Mouse (Mus musculus): Measurements from ENCODE around the gene Lrrn2. TPM values are rescaled to one million over a fixed set of nuclear protein-coding genes. Genes with fewer than 3 reads are reported as not detected.

Lrrn2 gene
- polyA plus RNA-seq, 1 experiment from 2014 or later, result 6.2 TPM

GRCm38 (mm10) chr1:132928907-132929250 is 48.8 kb downstream of the Lrrn2 start:
- Histone ChIP-seq H3K27me3 (ENCODE audit: control insufficient read depth, insufficient read depth, low read length) (no peaks in the 10 kb centered on the region), H3K36me3 (ENCODE audit: control insufficient read depth, insufficient read depth, low read length) (no peaks in the 10 kb centered on the region), H3K9me3 (ENCODE audit: control insufficient read depth, low read length) (no peaks in the 10 kb centered on the region), H3K27ac (ENCODE audit: low read depth, low read length) (peak overlapping the region; percentile 51; the same call in 1 of the 2 replicates), H3K9ac (ENCODE audit: low read depth, low read length) (no peak overlapping the region), H3K4me3 (ENCODE audit: low read depth, low read length) (no peak overlapping the region), H3K4me1 (replicated peaks; ENCODE audit: control insufficient read depth, insufficient read depth, low read length) (no peaks in the 10 kb centered on the region), H3K4me2 (replicated peaks; ENCODE audit: low read depth, low read length) (no peak overlapping the region)
- DNase-seq (ENCODE audit: low spot score), result no peak
- no peak for ATAC-seq (ENCODE audit: low FRiP score)
- 64% methylated on average over 3 of the region's 3 CpGs for WGBS

- Histone ChIP-seq H3K27me3 (ENCODE audit: control insufficient read depth, insufficient read depth, low read length) (no peaks in the 10 kb centered on the region), H3K4me1 (replicated peaks; ENCODE audit: control insufficient read depth, insufficient read depth, low read length) (no peaks in the 10 kb centered on the region), H3K36me3 (ENCODE audit: control insufficient read depth, insufficient read depth, low read length) (no peaks in the 10 kb centered on the region), H3K27ac (ENCODE audit: low read depth, low read length) (no peak overlapping the region), H3K9ac (ENCODE audit: low read depth, low read length) (no peak overlapping the region), H3K4me3 (ENCODE audit: low read depth, low read length) (no peak overlapping the region), H3K4me2 (replicated peaks; ENCODE audit: low read depth, low read length) (no peak overlapping the region), H3K9me3 (ENCODE audit: control insufficient read depth, low read length) (no peaks in the 10 kb centered on the region)
- DNase-seq (ENCODE audit: low spot score), result no peak
- WGBS, result 87% methylated on average over 4 of the region's 4 CpGs
- no peak for ATAC-seq (ENCODE audit: low FRiP score)
Measured at GRCm38 (mm10) chr1:132930291-132930690, 50.2 kb downstream of the Lrrn2 start.

GRCm38 (mm10) chr1:132932421-132932820 is 52.3 kb downstream of the Lrrn2 start:
- DNase-seq (ENCODE audit: low spot score) (no peak), ATAC-seq (ENCODE audit: low FRiP score) (no peak)
- 83% methylated on average over 2 of the region's 2 CpGs for WGBS
- no peak overlapping the region for H3K27ac ChIP-seq (ENCODE audit: low read depth, low read length)
- no peaks in the 10 kb centered on the region for H3K36me3 ChIP-seq (ENCODE audit: control insufficient read depth, insufficient read depth, low read length)
- H3K4me1 ChIP-seq (replicated peaks; ENCODE audit: control insufficient read depth, insufficient read depth, low read length), result no peaks in the 10 kb centered on the region
- no peak overlapping the region for H3K4me3 ChIP-seq (ENCODE audit: low read depth, low read length)
- H3K27me3 ChIP-seq (ENCODE audit: control insufficient read depth, insufficient read depth, low read length), result no peaks in the 10 kb centered on the region
- H3K9ac ChIP-seq (ENCODE audit: low read depth, low read length), result no peak overlapping the region
- no peaks in the 10 kb centered on the region for H3K9me3 ChIP-seq (ENCODE audit: control insufficient read depth, low read length)
- no peak overlapping the region for H3K4me2 ChIP-seq (replicated peaks; ENCODE audit: low read depth, low read length)

GRCm38 (mm10) chr1:132934856-132935255 is 54.8 kb downstream of the Lrrn2 start:
- DNase-seq (ENCODE audit: low spot score), result peak; percentile 61
- Histone ChIP-seq H3K27ac (ENCODE audit: low read depth, low read length) (no peak overlapping the region), H3K9ac (ENCODE audit: low read depth, low read length) (no peak overlapping the region), H3K9me3 (ENCODE audit: control insufficient read depth, low read length) (no peaks in the 10 kb centered on the region), H3K27me3 (ENCODE audit: control insufficient read depth, insufficient read depth, low read length) (no peaks in the 10 kb centered on the region), H3K4me2 (replicated peaks; ENCODE audit: low read depth, low read length) (no peak overlapping the region), H3K4me1 (replicated peaks; ENCODE audit: control insufficient read depth, insufficient read depth, low read length) (no peaks in the 10 kb centered on the region), H3K36me3 (ENCODE audit: control insufficient read depth, insufficient read depth, low read length) (no peaks in the 10 kb centered on the region), H3K4me3 (ENCODE audit: low read depth, low read length) (no peak overlapping the region)
- WGBS, result 35% methylated on average over 7 of the region's 7 CpGs
- peak; percentile 67 for ATAC-seq (ENCODE audit: low FRiP score)

GRCm38 (mm10) chr1:132937296-132938030 is 57.4 kb downstream of the Lrrn2 start:
- DNase-seq (ENCODE audit: low spot score), result no peak
- H3K4me1 ChIP-seq (replicated peaks; ENCODE audit: control insufficient read depth, insufficient read depth, low read length), result no peaks in the 10 kb centered on the region
- no peaks in the 10 kb centered on the region for H3K9me3 ChIP-seq (ENCODE audit: control insufficient read depth, low read length)
- H3K4me2 ChIP-seq (replicated peaks; ENCODE audit: low read depth, low read length), result no peak overlapping the region
- no peaks in the 10 kb centered on the region for H3K27me3 ChIP-seq (ENCODE audit: control insufficient read depth, insufficient read depth, low read length)
- 86% methylated on average over 26 of the region's 26 CpGs for WGBS
- ATAC-seq (ENCODE audit: low FRiP score), result no peak
- H3K27ac ChIP-seq (ENCODE audit: low read depth, low read length), result no peak overlapping the region
- no peak overlapping the region for H3K9ac ChIP-seq (ENCODE audit: low read depth, low read length)
- no peaks in the 10 kb centered on the region for H3K36me3 ChIP-seq (ENCODE audit: control insufficient read depth, insufficient read depth, low read length)
- H3K4me3 ChIP-seq (ENCODE audit: low read depth, low read length), result no peak overlapping the region

GRCm38 (mm10) chr1:132938975-132939374 is 58.9 kb downstream of the Lrrn2 start:
- WGBS, result 70% methylated on average over 8 of the region's 8 CpGs
- Histone ChIP-seq H3K36me3 (ENCODE audit: control insufficient read depth, insufficient read depth, low read length) (no peaks in the 10 kb centered on the region), H3K9ac (ENCODE audit: low read depth, low read length) (no peak overlapping the region), H3K4me2 (replicated peaks; ENCODE audit: low read depth, low read length) (no peak overlapping the region), H3K27me3 (ENCODE audit: control insufficient read depth, insufficient read depth, low read length) (no peaks in the 10 kb centered on the region), H3K27ac (ENCODE audit: low read depth, low read length) (no peak overlapping the region), H3K9me3 (ENCODE audit: control insufficient read depth, low read length) (no peaks in the 10 kb centered on the region), H3K4me1 (replicated peaks; ENCODE audit: control insufficient read depth, insufficient read depth, low read length) (no peaks in the 10 kb centered on the region), H3K4me3 (ENCODE audit: low read depth, low read length) (no peak overlapping the region)
- DNase-seq (ENCODE audit: low spot score) (no peak), ATAC-seq (ENCODE audit: low FRiP score) (no peak)

- H3K27ac ChIP-seq (ENCODE audit: low read depth, low read length), result no peak overlapping the region
- no peaks in the 10 kb centered on the region for H3K27me3 ChIP-seq (ENCODE audit: control insufficient read depth, insufficient read depth, low read length)
- H3K4me3 ChIP-seq (ENCODE audit: low read depth, low read length), result no peak overlapping the region
- WGBS, result 69% methylated on average over 8 of the region's 8 CpGs
- H3K9me3 ChIP-seq (ENCODE audit: control insufficient read depth, low read length), result no peaks in the 10 kb centered on the region
- DNase-seq (ENCODE audit: low spot score), result no peak
- H3K9ac ChIP-seq (ENCODE audit: low read depth, low read length), result no peak overlapping the region
- H3K4me1 ChIP-seq (replicated peaks; ENCODE audit: control insufficient read depth, insufficient read depth, low read length), result no peaks in the 10 kb centered on the region; the same call in 1 of the 2 replicates
- H3K4me2 ChIP-seq (replicated peaks; ENCODE audit: low read depth, low read length), result no peak overlapping the region
- ATAC-seq (ENCODE audit: low FRiP score), result no peak
- H3K36me3 ChIP-seq (ENCODE audit: control insufficient read depth, insufficient read depth, low read length), result no peaks in the 10 kb centered on the region
Measured at GRCm38 (mm10) chr1:132945826-132946225, 65.8 kb downstream of the Lrrn2 start.

GRCm38 (mm10) chr1:132947811-132948210 is 67.7 kb downstream of the Lrrn2 start:
- Histone ChIP-seq H3K9me3 (ENCODE audit: control insufficient read depth, low read length) (no peaks in the 10 kb centered on the region), H3K27ac (ENCODE audit: low read depth, low read length) (no peak overlapping the region), H3K4me1 (replicated peaks; ENCODE audit: control insufficient read depth, insufficient read depth, low read length) (no peaks in the 10 kb centered on the region; the same call in 1 of the 2 replicates), H3K36me3 (ENCODE audit: control insufficient read depth, insufficient read depth, low read length) (no peaks in the 10 kb centered on the region), H3K4me2 (replicated peaks; ENCODE audit: low read depth, low read length) (no peak overlapping the region), H3K4me3 (ENCODE audit: low read depth, low read length) (no peak overlapping the region), H3K27me3 (ENCODE audit: control insufficient read depth, insufficient read depth, low read length) (no peaks in the 10 kb centered on the region), H3K9ac (ENCODE audit: low read depth, low read length) (no peak overlapping the region)
- WGBS, result 48% methylated on average over 7 of the region's 7 CpGs
- ATAC-seq (ENCODE audit: low FRiP score) (no peak), DNase-seq (ENCODE audit: low spot score) (no peak)

GRCm38 (mm10) chr1:132956809-132957208 is 76.7 kb downstream of the Lrrn2 start:
- WGBS, result 91% methylated on average over 5 of the region's 5 CpGs
- Histone ChIP-seq H3K9ac (ENCODE audit: low read depth, low read length) (no peak overlapping the region), H3K36me3 (ENCODE audit: control insufficient read depth, insufficient read depth, low read length) (no peaks in the 10 kb centered on the region), H3K4me1 (replicated peaks; ENCODE audit: control insufficient read depth, insufficient read depth, low read length) (no peaks in the 10 kb centered on the region), H3K27ac (ENCODE audit: low read depth, low read length) (no peak overlapping the region), H3K27me3 (ENCODE audit: control insufficient read depth, insufficient read depth, low read length) (no peaks in the 10 kb centered on the region), H3K4me2 (replicated peaks; ENCODE audit: low read depth, low read length) (no peak overlapping the region), H3K9me3 (ENCODE audit: control insufficient read depth, low read length) (no peaks in the 10 kb centered on the region), H3K4me3 (ENCODE audit: low read depth, low read length) (no peak overlapping the region)
- no peak for ATAC-seq (ENCODE audit: low FRiP score)
- no peak for DNase-seq (ENCODE audit: low spot score)
